Mouse (Mus musculus): ENCODE measurements around the gene Ctsd.

- no peak for TF ChIP-seq CTCF (IDR thresholded peaks at IDR 0.05; ENCODE audit: extremely low read depth, insufficient read length, insufficient replicate concordance, low read depth, low read length)
- no peak for TF ChIP-seq POLR2A (IDR thresholded peaks at IDR 0.05; ENCODE audit: low read depth, low read length)
Measured at GRCm38 (mm10) chr7:142415314-142415713, 27.5 kb upstream of the Ctsd start.

All from small intestine, adult 2 months (tissue).